Mouse (Mus musculus): ENCODE data around the gene Kcnq1. TPM values are rescaled to one million over a fixed set of nuclear protein-coding genes. Genes with fewer than 3 reads are reported as not detected.
A peak's percentile ranks its signal among the peaks of the same experiment; 100 is the strongest.

The Kcnq1 gene
- polyA plus RNA-seq, 1 experiment from 2014 or later, result 0.88 TPM

- H3K4me2 ChIP-seq, result no peak overlapping the region
- no peaks in the 10 kb centered on the region for H3K9me3 ChIP-seq (replicated peaks)
- no peak for ATAC-seq (ENCODE audit: low FRiP score)
- H3K27ac ChIP-seq (replicated peaks), result no peak overlapping the region
- WGBS, result 70% methylated on average over 8 of the region's 8 CpGs
- H3K9ac ChIP-seq (replicated peaks), result no peak overlapping the region
- no peaks in the 10 kb centered on the region for H3K27me3 ChIP-seq (replicated peaks)
- H3K36me3 ChIP-seq, result no peaks in the 10 kb centered on the region
- H3K4me1 ChIP-seq, result peaks cover 40% of the 10 kb centered on the region
- no peak overlapping the region for H3K4me3 ChIP-seq (replicated peaks)
These were observed 180.5 kb downstream of the Kcnq1 start for GRCm38 (mm10) chr7:143286532-143287290.

DNA sequence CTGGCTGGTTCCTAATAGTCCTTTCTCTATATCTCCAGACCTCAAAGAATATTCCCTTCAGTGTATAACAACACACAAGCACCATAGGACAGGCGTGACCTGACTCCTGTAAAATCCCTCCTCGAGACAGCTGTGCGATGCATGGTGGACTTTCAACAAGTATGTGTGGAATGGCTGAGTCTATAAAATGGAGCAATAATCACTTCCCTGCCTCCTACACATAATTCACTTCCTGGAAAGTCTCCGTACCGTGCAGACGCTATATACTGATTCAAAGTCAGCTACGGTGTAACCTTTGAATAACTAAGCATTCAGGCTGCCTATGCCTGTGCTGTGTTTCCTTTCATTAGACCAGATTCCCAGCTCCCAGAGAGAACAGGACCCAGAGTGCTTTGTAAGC lies 182.0 kb downstream of the Kcnq1 start:
- no peak for ATAC-seq (ENCODE audit: low FRiP score)
- Histone ChIP-seq H3K4me3 (replicated peaks) (no peak overlapping the region), H3K4me2 (no peak overlapping the region), H3K9me3 (replicated peaks) (no peaks in the 10 kb centered on the region), H3K27me3 (replicated peaks) (no peaks in the 10 kb centered on the region), H3K9ac (replicated peaks) (no peak overlapping the region), H3K27ac (replicated peaks) (no peak overlapping the region), H3K36me3 (no peaks in the 10 kb centered on the region), H3K4me1 (peaks cover 48% of the 10 kb centered on the region)
- WGBS, result 78% methylated on average over 7 of the region's 7 CpGs

- 42% methylated on average over 3 of the region's 3 CpGs for WGBS
- Histone ChIP-seq H3K9ac (replicated peaks) (no peak overlapping the region), H3K4me3 (replicated peaks) (no peak overlapping the region), H3K36me3 (no peaks in the 10 kb centered on the region), H3K27ac (replicated peaks) (no peak overlapping the region), H3K4me2 (no peak overlapping the region), H3K4me1 (peaks cover 48% of the 10 kb centered on the region), H3K9me3 (replicated peaks) (no peaks in the 10 kb centered on the region), H3K27me3 (replicated peaks) (no peaks in the 10 kb centered on the region)
- no peak for ATAC-seq (ENCODE audit: low FRiP score)
These were observed 183.1 kb downstream of the Kcnq1 start for GRCm38 (mm10) chr7:143289082-143289849.

DNA sequence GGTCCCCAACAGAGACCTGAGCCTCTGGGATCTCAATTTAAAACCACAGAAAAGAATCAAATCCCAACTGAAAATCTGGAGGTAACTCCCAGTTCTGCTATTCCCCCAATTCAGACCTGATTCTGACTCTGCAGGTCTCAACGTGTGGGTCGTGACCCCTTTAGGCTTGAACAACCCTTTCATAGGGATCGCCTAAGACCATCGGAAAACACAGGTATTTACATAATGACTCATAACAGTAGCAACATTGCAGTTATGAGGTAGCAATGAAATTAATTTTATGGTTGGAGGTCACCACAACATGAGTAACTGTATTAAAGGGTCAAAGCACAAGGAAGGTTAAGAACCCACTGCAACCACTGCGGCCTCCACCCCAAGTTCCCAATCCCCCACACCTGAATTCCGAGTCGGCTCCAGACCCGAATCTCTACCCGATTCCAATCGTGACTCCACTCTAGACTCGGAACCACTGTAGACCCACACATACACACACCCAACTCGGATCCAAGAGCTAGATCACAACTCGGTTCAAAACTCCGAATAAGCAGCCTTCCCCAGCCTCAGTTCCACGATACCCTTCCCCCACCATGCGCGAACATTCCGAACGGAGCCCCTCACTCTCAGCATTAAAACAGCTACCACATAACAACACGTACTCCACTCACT lies 188.7 kb downstream of the Kcnq1 start:
- ATAC-seq (ENCODE audit: low FRiP score), result no peak
- Histone ChIP-seq H3K4me3 (replicated peaks) (peak overlapping the region; percentile 45), H3K9ac (replicated peaks) (peak overlapping the region; percentile 47), H3K27me3 (replicated peaks) (no peaks in the 10 kb centered on the region), H3K4me1 (peaks cover 25% of the 10 kb centered on the region), H3K27ac (replicated peaks) (peak overlapping the region; percentile 80), H3K36me3 (no peaks in the 10 kb centered on the region), H3K4me2 (peak overlapping the region; percentile 59), H3K9me3 (replicated peaks) (no peaks in the 10 kb centered on the region; the same call in 1 of the 2 replicates)
- 42% methylated on average over 20 of the region's 20 CpGs for WGBS

DNA sequence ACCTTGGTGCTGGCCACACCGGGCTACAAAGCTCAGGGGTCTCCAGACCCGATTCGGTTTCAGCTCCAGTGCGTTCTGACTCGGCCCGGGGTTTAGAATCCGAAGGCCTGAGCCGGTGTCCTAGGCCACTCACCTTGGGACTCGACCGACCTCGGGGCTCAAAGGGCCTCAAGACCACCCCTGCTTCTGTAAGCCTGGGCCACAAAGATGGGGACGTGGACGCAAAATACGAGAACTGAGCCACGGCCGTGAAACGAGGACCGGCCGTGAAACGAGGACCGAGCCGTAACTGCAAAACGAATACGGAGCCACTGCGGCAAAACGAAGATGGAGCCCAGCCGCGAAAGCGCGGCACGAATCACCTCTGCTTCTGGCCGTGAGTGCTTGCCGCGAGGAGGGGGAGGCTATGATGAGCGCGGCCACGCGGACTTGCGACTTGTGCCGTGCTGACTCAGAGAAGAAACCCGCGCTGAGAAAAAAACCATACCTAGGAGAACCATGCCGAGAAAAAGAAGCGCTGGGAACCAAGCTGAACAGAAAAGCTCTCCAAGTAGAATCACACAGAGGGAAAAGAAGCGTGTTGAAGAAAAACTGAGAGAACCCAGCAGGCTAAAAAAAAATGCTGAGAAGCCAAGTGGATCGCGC lies 189.3 kb downstream of the Kcnq1 start:
- WGBS, result 55% methylated on average over 47 of the region's 47 CpGs
- Histone ChIP-seq H3K9me3 (replicated peaks) (no peaks in the 10 kb centered on the region; the same call in 1 of the 2 replicates), H3K4me2 (peak overlapping the region; percentile 59), H3K36me3 (no peaks in the 10 kb centered on the region), H3K4me3 (replicated peaks) (peak overlapping the region; percentile 45), H3K9ac (replicated peaks) (peak overlapping the region; percentile 47), H3K4me1 (peaks cover 20% of the 10 kb centered on the region), H3K27me3 (replicated peaks) (no peaks in the 10 kb centered on the region), H3K27ac (replicated peaks) (peak overlapping the region; percentile 80)
- ATAC-seq (ENCODE audit: low FRiP score), result 0 out of 2 replicates have a peak, but pooled peaks have one; percentile 49

DNA sequence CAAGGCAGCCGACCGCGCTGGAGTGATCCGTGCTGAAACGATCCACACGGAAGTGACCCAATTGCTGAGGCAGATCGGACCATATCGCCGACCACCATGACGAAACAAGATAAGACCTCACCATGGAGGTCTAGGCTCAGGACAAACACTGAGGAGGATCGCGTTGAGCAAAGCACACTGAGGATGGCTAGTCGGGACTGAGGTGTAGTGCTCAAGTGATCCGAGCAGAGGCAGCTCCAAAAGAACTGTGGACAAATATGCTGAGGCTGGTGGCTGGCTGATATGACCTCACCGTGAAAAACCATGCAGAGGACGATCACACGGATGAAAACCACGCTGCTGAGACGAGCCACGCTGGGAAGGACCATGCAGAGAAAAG lies 189.8 kb downstream of the Kcnq1 start:
- H3K4me2 ChIP-seq, result peak overlapping the region; percentile 59
- peak overlapping the region; percentile 47 for H3K9ac ChIP-seq (replicated peaks)
- peaks cover 15% of the 10 kb centered on the region for H3K4me1 ChIP-seq
- no peaks in the 10 kb centered on the region for H3K36me3 ChIP-seq
- H3K9me3 ChIP-seq (replicated peaks), result no peaks in the 10 kb centered on the region; the same call in 1 of the 2 replicates
- WGBS, result 54% methylated on average over 20 of the region's 20 CpGs
- H3K27ac ChIP-seq (replicated peaks), result peak overlapping the region; percentile 80
- peak overlapping the region; percentile 45 for H3K4me3 ChIP-seq (replicated peaks)
- peak; percentile 55 for ATAC-seq (ENCODE audit: low FRiP score)
- no peaks in the 10 kb centered on the region for H3K27me3 ChIP-seq (replicated peaks)

GRCm38 (mm10) chr7:143296384-143296801 lies 190.2 kb downstream of the Kcnq1 start:
- peak; percentile 97 for ATAC-seq (ENCODE audit: low FRiP score)
- no peaks in the 10 kb centered on the region for H3K27me3 ChIP-seq (replicated peaks)
- WGBS, result 46% methylated on average over 17 of the region's 17 CpGs
- H3K4me1 ChIP-seq, result peaks cover 11% of the 10 kb centered on the region
- peak overlapping the region; percentile 45 for H3K4me3 ChIP-seq (replicated peaks)
- peak overlapping the region; percentile 80 for H3K27ac ChIP-seq (replicated peaks)
- peak overlapping the region; percentile 59 for H3K4me2 ChIP-seq
- H3K9ac ChIP-seq (replicated peaks), result peak overlapping the region; percentile 47
- no peaks in the 10 kb centered on the region; the same call in 1 of the 2 replicates for H3K9me3 ChIP-seq (replicated peaks)
- H3K36me3 ChIP-seq, result no peaks in the 10 kb centered on the region

DNA sequence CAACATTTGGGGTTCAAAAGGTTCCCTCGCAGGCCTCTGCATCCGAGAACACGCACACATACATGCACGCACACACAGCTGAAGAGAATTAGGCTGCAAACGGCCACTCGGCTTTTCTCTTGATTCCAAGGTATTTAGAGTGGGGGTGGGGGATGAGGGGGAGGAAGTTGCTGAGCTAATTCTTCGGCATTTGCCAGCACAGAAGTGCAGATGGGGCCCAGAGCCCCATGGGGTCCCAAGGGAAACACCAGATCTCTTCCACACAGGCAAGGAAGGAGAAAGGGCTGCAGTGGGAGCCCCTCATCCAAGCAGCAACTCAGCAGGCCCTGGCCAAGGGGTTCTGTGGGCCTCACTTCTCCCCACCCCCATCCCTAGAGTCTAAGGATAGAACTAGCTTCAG lies 193.9 kb downstream of the Kcnq1 start:
- H3K4me2 ChIP-seq, result no peak overlapping the region
- H3K4me1 ChIP-seq, result 0 out of 2 replicates have a peak, but pooled peaks cover 11% of the 10 kb centered on the region
- no peaks in the 10 kb centered on the region for H3K36me3 ChIP-seq
- 60% methylated on average over 7 of the region's 7 CpGs for WGBS
- no peaks in the 10 kb centered on the region; the same call in 1 of the 2 replicates for H3K9me3 ChIP-seq (replicated peaks)
- H3K4me3 ChIP-seq (replicated peaks), result no peak overlapping the region
- ATAC-seq (ENCODE audit: low FRiP score), result no peak
- no peaks in the 10 kb centered on the region for H3K27me3 ChIP-seq (replicated peaks)
- H3K27ac ChIP-seq (replicated peaks), result no peak overlapping the region
- H3K9ac ChIP-seq (replicated peaks), result no peak overlapping the region

DNA sequence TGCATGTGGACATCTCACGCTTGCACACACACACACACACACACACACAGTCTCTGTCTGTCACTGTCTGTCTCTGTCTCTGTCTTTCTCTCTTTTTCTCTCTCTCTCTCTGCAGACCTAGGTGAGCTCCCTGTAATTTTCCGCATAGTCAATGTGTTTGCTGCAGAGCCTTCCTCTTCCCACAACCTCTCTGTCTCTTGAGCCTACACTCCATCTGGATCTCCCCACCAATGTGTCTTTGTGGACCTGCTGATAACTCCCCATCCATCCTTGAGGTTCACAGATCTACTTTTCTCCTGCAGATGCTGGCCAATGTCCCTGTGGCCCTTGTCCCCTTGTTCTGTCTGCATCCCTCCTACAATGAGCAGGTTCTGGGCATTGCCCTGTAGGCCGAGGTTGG lies 194.5 kb downstream of the Kcnq1 start:
- WGBS, result 91% methylated on average over 3 of the region's 3 CpGs
- H3K36me3 ChIP-seq, result no peaks in the 10 kb centered on the region
- H3K9ac ChIP-seq (replicated peaks), result no peak overlapping the region
- H3K4me1 ChIP-seq, result peaks cover 17% of the 10 kb centered on the region
- H3K4me3 ChIP-seq (replicated peaks), result no peak overlapping the region
- no peaks in the 10 kb centered on the region; the same call in 1 of the 2 replicates for H3K9me3 ChIP-seq (replicated peaks)
- no peak overlapping the region for H3K27ac ChIP-seq (replicated peaks)
- ATAC-seq (ENCODE audit: low FRiP score), result no peak
- no peaks in the 10 kb centered on the region for H3K27me3 ChIP-seq (replicated peaks)
- no peak overlapping the region for H3K4me2 ChIP-seq

DNA sequence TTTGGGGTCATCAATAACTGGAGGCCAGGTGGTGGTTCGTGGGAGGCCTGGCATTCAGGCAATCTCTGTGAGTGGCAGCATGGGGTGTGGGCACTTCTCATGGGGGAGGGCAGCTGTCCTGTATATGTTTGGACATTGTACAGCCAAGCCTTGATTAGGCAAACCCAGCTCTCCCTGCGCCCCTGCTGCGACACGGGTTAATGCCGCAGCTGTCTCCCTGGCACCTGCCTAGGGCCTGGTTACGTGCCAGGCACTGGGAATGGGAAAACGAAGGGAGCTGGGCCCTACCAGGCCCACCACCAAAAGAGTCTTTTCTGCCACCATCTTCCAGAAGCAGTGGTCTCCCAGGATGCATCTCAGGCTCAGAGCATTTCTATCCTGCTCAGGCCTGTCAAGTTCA lies 196.0 kb downstream of the Kcnq1 start:
- Histone ChIP-seq H3K4me2 (no peak overlapping the region), H3K27me3 (replicated peaks) (no peaks in the 10 kb centered on the region), H3K4me1 (peaks cover 20% of the 10 kb centered on the region), H3K4me3 (replicated peaks) (no peak overlapping the region), H3K27ac (replicated peaks) (no peak overlapping the region), H3K36me3 (no peaks in the 10 kb centered on the region), H3K9ac (replicated peaks) (no peak overlapping the region), H3K9me3 (replicated peaks) (no peaks in the 10 kb centered on the region)
- no peak for ATAC-seq (ENCODE audit: low FRiP score)
- WGBS, result 62% methylated on average over 7 of the region's 7 CpGs

DNA sequence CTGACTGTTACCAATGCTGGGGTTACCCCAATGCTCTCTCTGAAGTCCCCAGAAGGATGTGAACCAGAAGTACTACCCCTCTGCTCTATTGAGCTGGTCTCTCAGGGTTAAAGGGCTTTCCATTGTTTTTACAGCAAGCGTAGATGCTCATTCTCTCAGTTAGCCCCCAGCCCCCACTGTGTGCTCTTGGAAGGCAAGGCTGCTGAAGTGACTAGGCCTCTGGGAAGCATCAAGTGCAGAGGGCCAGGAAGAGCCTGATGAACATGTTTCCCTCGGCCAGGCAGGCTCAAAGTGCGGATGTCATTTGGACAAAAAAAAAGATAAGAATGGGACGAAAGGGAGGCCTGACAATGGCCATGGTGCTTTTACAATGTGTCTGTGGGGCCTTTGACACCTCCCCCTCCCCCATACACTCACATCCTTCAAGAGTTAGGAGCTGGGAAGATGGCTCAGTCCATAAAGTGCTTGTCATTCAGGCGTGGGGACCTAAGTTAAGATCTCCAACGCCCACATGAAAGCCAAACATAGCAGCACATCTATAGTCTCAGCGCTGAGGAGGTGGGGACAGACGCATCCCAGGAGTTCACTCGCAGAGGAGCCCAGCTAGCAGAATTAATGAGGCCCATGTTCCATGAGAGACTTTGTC lies 196.6 kb downstream of the Kcnq1 start:
- no peaks in the 10 kb centered on the region for H3K9me3 ChIP-seq (replicated peaks)
- H3K4me2 ChIP-seq, result no peak overlapping the region
- 39% methylated on average over 9 of the region's 9 CpGs for WGBS
- no peak overlapping the region for H3K27ac ChIP-seq (replicated peaks)
- H3K27me3 ChIP-seq (replicated peaks), result no peaks in the 10 kb centered on the region
- no peak overlapping the region for H3K4me3 ChIP-seq (replicated peaks)
- no peak for ATAC-seq (ENCODE audit: low FRiP score)
- no peak overlapping the region for H3K9ac ChIP-seq (replicated peaks)
- H3K36me3 ChIP-seq, result no peaks in the 10 kb centered on the region
- peaks cover 20% of the 10 kb centered on the region for H3K4me1 ChIP-seq
